ENCODE assay signal across 29 mouse cellular contexts in the genomic region with DNA sequence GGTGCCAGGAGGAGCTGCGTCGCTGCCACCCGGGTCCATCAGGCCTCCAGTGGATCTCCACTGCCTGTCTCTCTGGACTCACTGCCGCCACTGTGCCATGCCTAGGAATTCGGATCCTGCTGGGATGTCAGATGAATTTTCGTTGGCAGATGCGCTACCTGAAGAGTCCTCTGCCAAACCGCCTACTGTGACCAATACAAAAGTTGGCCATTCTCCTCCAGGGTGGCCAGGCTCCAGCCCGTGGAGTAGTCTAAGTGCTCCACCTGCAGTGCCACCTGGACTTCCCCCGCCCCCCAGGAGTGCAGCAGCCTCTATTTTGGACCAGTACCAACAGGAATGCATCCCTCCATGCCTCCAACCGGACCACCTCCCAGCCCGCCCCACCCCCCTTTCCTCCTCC. TPM values are rescaled to one million over a fixed set of nuclear protein-coding genes. Genes with fewer than 3 reads are reported as not detected.
A peak's percentile ranks its signal among the peaks of the same experiment; 100 is the strongest.
DNase-seq lines count a peak whose midpoint lies in the region; ATAC-seq lines count a peak whose summit lies in the region.
"Had no signal": no experiment of that assay in that cellular context is flagged by ENCODE, and none has a peak within 500 bp of the region (broad histone marks: within the 10 kb centered on the region; RNA-seq: fewer than 3 reads in every experiment).

No protein-coding gene starts in this region.

- DNase-seq in cerebellum, postnatal 4 days (ENCODE audit: low spot score in 2 of 2) = no peak
- DNase-seq in cerebellum, adult 11 months = peak; percentile 91
- peak; percentile 95 for DNase-seq in cerebellum, adult 9-10 months
- DNase-seq in cerebellum, postnatal 36 days = peak; percentile 88 to 89
- DNase-seq in lung, adult 18-20 months = no peak
- DNase-seq: adrenal gland, postnatal 10 days; gastrocnemius, postnatal 25 days; heart, adult 18-20 months; heart, postnatal 14 days; kidney, adult 2 months; kidney, postnatal 36 days; liver, postnatal 0 days; lung, postnatal 14 days; right cerebral cortex, postnatal 25 days; thymus, postnatal 14 days had no signal

- ATAC-seq in cerebellum, adult (ENCODE audit: insufficient number of reproducible peaks, low FRiP score, low TSS enrichment) = peak; percentile 77; the same call in 1 of the 2 replicates
- no peak for ATAC-seq in CD4-positive, CD25-positive, alpha-beta regulatory T cell, adult 4 months
- ATAC-seq: forebrain, embryonic 13.5 days; liver, embryonic 12.5 days; liver, postnatal 0 days; midbrain, embryonic 16.5 days; Patski had no signal

RNA-seq across cellular contexts. Expression of a gene that starts 7.7 kb away (rescaled TPM):
- not detected for polyA plus RNA-seq in CD4-positive, CD25-positive, alpha-beta regulatory T cell, adult 4 months (2017; shearing (Covaris generic))
- polyA plus RNA-seq: C2C12; embryonic facial prominence, embryonic 11.5 days; hindbrain, embryonic 10.5 days; intestine, embryonic 14.5 days; kidney, embryonic 16.5 days; liver, embryonic 12.5 days; liver, postnatal 0 days; midbrain, embryonic 11.5 days; neural tube, embryonic 11.5 days; Patski; urinary bladder, adult 2 months had no signal

RNA-seq across cellular contexts. Expression of a gene that starts 19.7 kb away (rescaled TPM):
- 1 to 10 TPM; 2.9 to 4.2 TPM for polyA plus RNA-seq in CD4-positive, CD25-positive, alpha-beta regulatory T cell, adult 4 months (2017; shearing (Covaris generic))

RNA-seq across cellular contexts. Expression of a gene that starts 47.3 kb away (rescaled TPM):
- 1 to 10 TPM; 6.7 to 9.1 TPM for polyA plus RNA-seq in CD4-positive, CD25-positive, alpha-beta regulatory T cell, adult 4 months (2017; shearing (Covaris generic))

Comparison
In these comparisons a context has a peak if more than half of its experiments do, and no peak if none do; other contexts are left out.
1. DNase-seq: peak in cerebellum, adult 11 months (single experiment), cerebellum, adult 9-10 months (single experiment) and cerebellum, postnatal 36 days (2 of 2); none in cerebellum, postnatal 4 days (0 of 2) and lung, adult 18-20 months (0 of 2).